Mouse (Mus musculus): ENCODE measurements around the gene C1qtnf4. TPM values are rescaled to one million over a fixed set of nuclear protein-coding genes. Genes with fewer than 3 reads are reported as not detected.
A peak's percentile ranks its signal among the peaks of the same experiment; 100 is the strongest.

Gene C1qtnf4
- polyA plus RNA-seq, 1 experiment from 2014 or later, result 11.3 TPM

GRCm38 (mm10) chr2:90931829-90932228 is 46.2 kb downstream of the C1qtnf4 start:
- no peaks in the 10 kb centered on the region for H3K36me3 ChIP-seq (ENCODE audit: control insufficient read depth, insufficient read depth, low read length)
- no peaks in the 10 kb centered on the region for H3K27me3 ChIP-seq (replicated peaks; ENCODE audit: control insufficient read depth, insufficient read depth, low read length)
- no peaks in the 10 kb centered on the region for H3K4me1 ChIP-seq (replicated peaks; ENCODE audit: control insufficient read depth, insufficient read depth, low read length)
- no peaks in the 10 kb centered on the region for H3K9me3 ChIP-seq (ENCODE audit: control insufficient read depth, low read length)
- H3K9ac ChIP-seq (ENCODE audit: low read length), result no peak overlapping the region
- ATAC-seq (replicated peaks; ENCODE audit: low FRiP score, low TSS enrichment, low read depth) (no peak), DNase-seq (ENCODE audit: low spot score) (no peak)
- H3K27ac ChIP-seq (ENCODE audit: low read depth), result no peak overlapping the region
- H3K4me3 ChIP-seq (ENCODE audit: low read depth, low read length), result no peak overlapping the region
- WGBS, result 57% methylated on average over 8 of the region's 8 CpGs
- no peak overlapping the region for H3K4me2 ChIP-seq (ENCODE audit: low read length)

- Histone ChIP-seq H3K4me2 (ENCODE audit: low read length) (no peak overlapping the region), H3K4me3 (ENCODE audit: low read depth, low read length) (no peak overlapping the region), H3K36me3 (ENCODE audit: control insufficient read depth, insufficient read depth, low read length) (no peaks in the 10 kb centered on the region), H3K9me3 (ENCODE audit: control insufficient read depth, low read length) (no peaks in the 10 kb centered on the region), H3K9ac (ENCODE audit: low read length) (no peak overlapping the region), H3K27me3 (replicated peaks; ENCODE audit: control insufficient read depth, insufficient read depth, low read length) (no peaks in the 10 kb centered on the region), H3K27ac (ENCODE audit: low read depth) (no peak overlapping the region), H3K4me1 (replicated peaks; ENCODE audit: control insufficient read depth, insufficient read depth, low read length) (no peaks in the 10 kb centered on the region)
- DNase-seq (ENCODE audit: low spot score) (no peak), ATAC-seq (replicated peaks; ENCODE audit: low FRiP score, low TSS enrichment, low read depth) (no peak)
- 59% methylated on average over 2 of the region's 2 CpGs for WGBS
Measured at GRCm38 (mm10) chr2:90932273-90932672, 46.6 kb downstream of the C1qtnf4 start.

GRCm38 (mm10) chr2:90938362-90938761 is 52.7 kb downstream of the C1qtnf4 start:
- no peaks in the 10 kb centered on the region for H3K9me3 ChIP-seq (ENCODE audit: control insufficient read depth, low read length)
- 73% methylated on average over 3 of the region's 3 CpGs for WGBS
- ATAC-seq (replicated peaks; ENCODE audit: low FRiP score, low TSS enrichment, low read depth) (no peak), DNase-seq (ENCODE audit: low spot score) (no peak)
- H3K27ac ChIP-seq (ENCODE audit: low read depth), result no peak overlapping the region
- no peak overlapping the region for H3K4me2 ChIP-seq (ENCODE audit: low read length)
- H3K36me3 ChIP-seq (ENCODE audit: control insufficient read depth, insufficient read depth, low read length), result no peaks in the 10 kb centered on the region
- peaks cover 18% of the 10 kb centered on the region for H3K4me1 ChIP-seq (replicated peaks; ENCODE audit: control insufficient read depth, insufficient read depth, low read length)
- no peak overlapping the region for H3K4me3 ChIP-seq (ENCODE audit: low read depth, low read length)
- no peak overlapping the region for H3K9ac ChIP-seq (ENCODE audit: low read length)
- no peaks in the 10 kb centered on the region for H3K27me3 ChIP-seq (replicated peaks; ENCODE audit: control insufficient read depth, insufficient read depth, low read length)

- DNase-seq (ENCODE audit: low spot score), result no peak
- Histone ChIP-seq H3K36me3 (ENCODE audit: control insufficient read depth, insufficient read depth, low read length) (no peaks in the 10 kb centered on the region), H3K4me2 (ENCODE audit: low read length) (peak overlapping the region; percentile 62), H3K9me3 (ENCODE audit: control insufficient read depth, low read length) (no peaks in the 10 kb centered on the region), H3K27me3 (replicated peaks; ENCODE audit: control insufficient read depth, insufficient read depth, low read length) (no peaks in the 10 kb centered on the region), H3K4me1 (replicated peaks; ENCODE audit: control insufficient read depth, insufficient read depth, low read length) (peaks cover 18% of the 10 kb centered on the region), H3K27ac (ENCODE audit: low read depth) (peak overlapping the region; percentile 92), H3K4me3 (ENCODE audit: low read depth, low read length) (peak overlapping the region; percentile 96), H3K9ac (ENCODE audit: low read length) (peak overlapping the region; percentile 91)
- peak; percentile 59 for ATAC-seq (replicated peaks; ENCODE audit: low FRiP score, low TSS enrichment, low read depth)
- WGBS, result 44% methylated on average over 8 of the region's 8 CpGs
Measured at GRCm38 (mm10) chr2:90939750-90940149, 54.1 kb downstream of the C1qtnf4 start.

Other genes starting within 250 kb of the C1qtnf4 start
- 53.6 and 62.5 TPM in 2 replicates for gene Nup160, start 208.6 kb upstream of the C1qtnf4 start, polyA plus RNA-seq (2014; fragmentation: Nextera tagmentation; extraction: Ambion mirVana)
- 87.7 and 99.3 TPM in 2 replicates for gene Fnbp4, start 140.5 kb upstream of the C1qtnf4 start, polyA plus RNA-seq (2014; fragmentation: Nextera tagmentation; extraction: Ambion mirVana)
- gene Agbl2, start 103.1 kb upstream of the C1qtnf4 start, polyA plus RNA-seq (2014; fragmentation: Nextera tagmentation; extraction: Ambion mirVana), result 1.0 and 1.1 TPM in 2 replicates
- 311 TPM in 2 replicates for gene Mtch2, start 38.7 kb upstream of the C1qtnf4 start, polyA plus RNA-seq (2014; fragmentation: Nextera tagmentation; extraction: Ambion mirVana)
- gene Kbtbd4, start 18.9 kb downstream of the C1qtnf4 start, polyA plus RNA-seq (2014; fragmentation: Nextera tagmentation; extraction: Ambion mirVana), result 26.3 and 32.4 TPM in 2 replicates
- 244 and 251 TPM in 2 replicates for gene Ndufs3, start 19.0 kb downstream of the C1qtnf4 start, polyA plus RNA-seq (2014; fragmentation: Nextera tagmentation; extraction: Ambion mirVana)
- 70.6 and 73.7 TPM in 2 replicates for gene Celf1, start 54.5 kb downstream of the C1qtnf4 start, polyA plus RNA-seq (2014; fragmentation: Nextera tagmentation; extraction: Ambion mirVana)
- 0.55 and 1.5 TPM in 2 replicates for gene Rapsn, start 149.8 kb downstream of the C1qtnf4 start, polyA plus RNA-seq (2014; fragmentation: Nextera tagmentation; extraction: Ambion mirVana)
- gene Psmc3, start 168.1 kb downstream of the C1qtnf4 start, polyA plus RNA-seq (2014; fragmentation: Nextera tagmentation; extraction: Ambion mirVana), result 280 and 322 TPM in 2 replicates
- gene Slc39a13, start 184.6 kb downstream of the C1qtnf4 start, polyA plus RNA-seq (2014; fragmentation: Nextera tagmentation; extraction: Ambion mirVana), result 29.7 and 32.3 TPM in 2 replicates
- gene Spi1, start 196.5 kb downstream of the C1qtnf4 start, polyA plus RNA-seq (2014; fragmentation: Nextera tagmentation; extraction: Ambion mirVana), result 5.3 and 6.9 TPM in 2 replicates
- gene Mybpc3, start 232.3 kb downstream of the C1qtnf4 start, polyA plus RNA-seq (2014; fragmentation: Nextera tagmentation; extraction: Ambion mirVana), result not detected in 2 replicates

Data from intestine, embryonic 14.5 days (tissue).